Mouse (Mus musculus) CH12.LX (cell line): ENCODE data around the gene Olfr984.

Experiments used
- CTCF ChIP-seq, 2 experiments: IDR thresholded peaks in 1 of 2; conservative IDR thresholded peaks in 1 of 2; 2 replicates each; pipeline ENCODE4 v1.5.1; 2011 to 2012; ENCODE audit warnings: low read depth in 2 of 2, low read length in 2 of 2, improper control_type of control experiment in 1 of 2, inconsistent platforms in 1 of 2, mild to moderate bottlenecking in 1 of 2, moderate library complexity in 1 of 2
- ELF1 ChIP-seq: IDR thresholded peaks from 2 replicates; pipeline ENCODE4 v1.6.1; 2014; ENCODE audit warnings: low read depth, mild to moderate bottlenecking, inconsistent platforms, low read length, improper control_type of control experiment
- GABPA ChIP-seq: IDR thresholded peaks from 2 replicates; pipeline ENCODE4 v1.6.1; 2012; ENCODE audit warnings: low read depth, low read length, improper control_type of control experiment, inconsistent platforms; ENCODE audit not compliant: insufficient replicate concordance
- JUN ChIP-seq: IDR thresholded peaks from 2 replicates; pipeline ENCODE4 v1.6.1; 2011; ENCODE audit warnings: low read depth, mild to moderate bottlenecking, low read length, improper control_type of control experiment, moderate library complexity; ENCODE audit not compliant: insufficient read depth
- MAFK ChIP-seq: IDR thresholded peaks from 2 replicates; pipeline ENCODE4 v1.6.1; 2011; ENCODE audit warnings: low read length, improper control_type of control experiment; ENCODE audit not compliant: insufficient replicate concordance
- MEF2A ChIP-seq: IDR thresholded peaks from 2 replicates; pipeline ENCODE4 v1.6.1; 2014; ENCODE audit warnings: low read depth, mild to moderate bottlenecking, inconsistent platforms, low read length, improper control_type of control experiment, borderline replicate concordance
- POLR2A ChIP-seq: IDR thresholded peaks from 2 replicates; pipeline ENCODE4 v1.6.1; 2011; ENCODE audit warnings: low read depth, mild to moderate bottlenecking, improper control_type of control experiment, low read length
- SIN3A ChIP-seq: IDR thresholded peaks from 2 replicates; pipeline ENCODE4 v1.6.1; 2012; ENCODE audit warnings: low read length, improper control_type of control experiment, inconsistent platforms
- ZKSCAN1 ChIP-seq: IDR thresholded peaks from 2 replicates; pipeline ENCODE4 v1.6.1; 2012; ENCODE audit warnings: low read depth, inconsistent platforms, low read length, improper control_type of control experiment, borderline replicate concordance

DNA sequence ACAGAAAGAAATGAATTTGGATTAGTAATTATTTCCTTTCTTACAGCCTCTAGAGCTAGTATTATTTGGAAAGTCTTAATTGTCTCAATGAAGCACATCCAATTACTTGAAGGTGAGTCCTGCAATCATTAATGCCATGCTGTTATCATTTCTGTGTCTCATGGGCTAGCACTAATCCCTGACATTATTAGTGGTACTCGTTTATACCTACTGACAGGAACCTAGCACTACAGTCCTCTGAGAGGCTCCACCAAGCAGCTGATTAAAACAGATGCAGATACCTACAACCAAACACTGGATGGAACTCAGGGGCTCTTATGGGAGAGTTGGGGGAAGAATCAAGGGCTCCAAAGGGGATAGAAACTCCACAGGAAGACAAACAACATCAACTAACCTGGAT lies 27.5 kb upstream of the Olfr984 start:
- TF ChIP-seq SIN3A (no peak), JUN (no peak), ELF1 (no peak), GABPA (no peak), CTCF (conservative IDR thresholded peaks at IDR 0.05 in 1 of 2, IDR thresholded peaks at IDR 0.05 in 1 of 2; ENCODE audit: low read depth in 2 of 2, low read length in 2 of 2) (no peak), MAFK (no peak), POLR2A (no peak), ZKSCAN1 (no peak), MEF2A (no peak)
